Mouse (Mus musculus) heart, embryonic 11.5 days (tissue): ENCODE measurements around the gene Chdh. TPM values are rescaled to one million over a fixed set of nuclear protein-coding genes. Genes with fewer than 3 reads are reported as not detected.

Source experiments
- ATAC-seq: fragments of 200-750 bp; cut with Nextera tagmentation; replicated peaks from 2 replicates; pipeline ENCODE4 v1.8.0; 2017; ENCODE audit warnings: moderate library complexity; ENCODE audit not compliant: insufficient number of reproducible peaks, low FRiP score, low TSS enrichment
- H3K27ac ChIP-seq: fragments of 300-500 bp; sonication (generic); 2 replicates; pipeline ENCODE4 v1.5.1; 2014; ENCODE audit warnings: mild to moderate bottlenecking, low read depth, low read length
- H3K27me3 ChIP-seq: fragments of 300-500 bp; sonication (generic); 2 replicates; pipeline ENCODE4 v1.6.1; 2014; ENCODE audit warnings: mild to moderate bottlenecking, low read length, mixed read lengths; ENCODE audit not compliant: control insufficient read depth, insufficient read depth
- H3K36me3 ChIP-seq: fragments of 300-500 bp; sonication (generic); 2 replicates; pipeline ENCODE4 v1.6.1; 2014; ENCODE audit warnings: mild to moderate bottlenecking, low read length, moderate library complexity, mixed read lengths; ENCODE audit not compliant: control insufficient read depth, insufficient read depth
- H3K4me1 ChIP-seq: fragments of 300-500 bp; sonication (generic); 2 replicates; pipeline ENCODE4 v1.6.1; 2014; ENCODE audit warnings: low read length; ENCODE audit not compliant: control insufficient read depth, insufficient read depth
- H3K4me2 ChIP-seq: fragments of 300-500 bp; sonication (generic); 2 replicates; pipeline ENCODE4 v1.6.1; 2014; ENCODE audit warnings: mild to moderate bottlenecking, moderate library complexity
- H3K4me3 ChIP-seq: fragments of 300-500 bp; sonication (generic); 2 replicates; pipeline ENCODE4 v1.5.1; 2014; ENCODE audit warnings: low read depth, low read length
- H3K9ac ChIP-seq: fragments of 300-500 bp; sonication (generic); 2 replicates; pipeline ENCODE4 v1.6.1; 2014; ENCODE audit warnings: mild to moderate bottlenecking, low read depth, low read length, moderate library complexity
- H3K9me3 ChIP-seq: fragments of 300-500 bp; sonication (generic); replicated peaks from 2 replicates; pipeline ENCODE4 v1.6.1; 2016; ENCODE audit warnings: low read length; ENCODE audit not compliant: control insufficient read depth
- WGBS: fragments of 180-500 bp; shearing (Covaris S2); extraction: QIAGEN DNeasy Blood & Tissue Kit; methylation state at CpG from one replicate; pipeline ENCODE4 v1.1.7; 2014; ENCODE audit not compliant: insufficient replicate concordance; 5-methylcytosine and 5-hydroxymethylcytosine counted together
- polyA plus RNA-seq: library from polyadenylated mRNA; unstranded; fragments of >200 nt; fragmentation: Nextera tagmentation; extraction: Ambion mirVana; gene quantifications from 2 replicates; pipeline ENCODE4 v1.2.1, GENCODE M21; 2014

Gene Chdh
- polyA plus RNA-seq, 1 experiment from 2014 or later, result 0.21 TPM

DNA sequence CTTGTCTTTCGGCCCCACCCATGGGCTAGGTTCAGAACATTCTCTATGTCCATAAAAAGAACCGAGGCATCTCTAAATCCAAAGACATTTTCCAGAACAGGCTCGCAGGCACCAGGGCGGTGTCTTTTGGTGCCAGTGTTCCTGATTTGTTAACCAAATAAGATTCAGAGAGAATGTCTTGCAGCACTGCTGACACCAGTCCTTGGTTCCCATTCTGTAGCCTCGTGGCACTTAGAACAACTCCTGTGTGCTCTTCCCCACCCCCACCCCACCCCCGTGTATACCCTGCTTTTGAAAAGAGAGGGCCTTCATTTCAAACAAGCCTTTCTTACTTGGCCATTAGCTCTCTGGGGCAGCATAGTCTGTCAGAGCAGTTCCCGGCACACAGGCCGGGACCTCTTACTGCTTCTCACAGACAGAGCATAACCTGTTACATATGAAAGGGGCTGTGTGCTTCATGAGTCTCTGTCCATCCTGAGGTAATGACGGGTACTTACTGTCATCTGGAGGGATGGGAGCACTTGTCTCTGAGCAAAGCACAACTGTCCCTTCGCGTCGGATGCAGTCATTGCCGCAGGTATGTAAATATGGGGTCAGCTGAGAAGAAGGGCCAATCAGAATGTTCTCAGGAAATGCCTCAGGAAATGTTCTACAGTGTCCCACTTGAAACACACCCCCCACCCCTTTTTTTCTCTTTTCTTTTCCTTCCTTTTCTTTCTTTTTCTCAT is 9.9 kb upstream of the Chdh start:
- WGBS, result 78% methylated on average over 13 of the region's 13 CpGs
- Histone ChIP-seq H3K27me3 (0 out of 2 replicates have a peak, but pooled peaks cover 5% of the 10 kb centered on the region), H3K9me3 (no peaks in the 10 kb centered on the region), H3K4me1 (no peaks in the 10 kb centered on the region), H3K4me3 (no peak overlapping the region), H3K9ac (no peak overlapping the region), H3K4me2 (no peak overlapping the region), H3K27ac (no peak overlapping the region), H3K36me3 (peaks cover 7% of the 10 kb centered on the region)
- ATAC-seq, result no peak

DNA sequence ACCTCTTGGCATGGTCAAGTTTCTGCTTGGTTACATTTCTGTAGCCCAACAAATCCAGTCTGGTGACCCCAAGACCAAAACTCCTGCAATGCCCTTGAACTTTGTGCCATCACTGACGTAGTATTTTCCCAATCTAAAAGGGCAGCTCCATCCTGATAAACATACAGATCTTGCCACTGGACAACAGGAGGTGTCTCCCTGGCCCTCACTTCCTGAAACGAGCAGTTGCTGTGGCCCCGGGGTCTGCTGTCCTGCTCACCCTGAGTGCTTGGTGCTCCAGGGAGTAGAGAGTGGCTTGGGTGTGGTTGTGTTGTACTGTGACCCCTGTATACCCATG is 9.4 kb upstream of the Chdh start:
- ATAC-seq, result no peak
- Histone ChIP-seq H3K9ac (no peak overlapping the region), H3K27me3 (0 out of 2 replicates have a peak, but pooled peaks cover 5% of the 10 kb centered on the region), H3K4me2 (no peak overlapping the region), H3K4me3 (no peak overlapping the region), H3K27ac (no peak overlapping the region), H3K4me1 (no peaks in the 10 kb centered on the region), H3K9me3 (no peaks in the 10 kb centered on the region), H3K36me3 (peaks cover 6% of the 10 kb centered on the region)
- WGBS, result 85% methylated on average over 3 of the region's 3 CpGs

DNA sequence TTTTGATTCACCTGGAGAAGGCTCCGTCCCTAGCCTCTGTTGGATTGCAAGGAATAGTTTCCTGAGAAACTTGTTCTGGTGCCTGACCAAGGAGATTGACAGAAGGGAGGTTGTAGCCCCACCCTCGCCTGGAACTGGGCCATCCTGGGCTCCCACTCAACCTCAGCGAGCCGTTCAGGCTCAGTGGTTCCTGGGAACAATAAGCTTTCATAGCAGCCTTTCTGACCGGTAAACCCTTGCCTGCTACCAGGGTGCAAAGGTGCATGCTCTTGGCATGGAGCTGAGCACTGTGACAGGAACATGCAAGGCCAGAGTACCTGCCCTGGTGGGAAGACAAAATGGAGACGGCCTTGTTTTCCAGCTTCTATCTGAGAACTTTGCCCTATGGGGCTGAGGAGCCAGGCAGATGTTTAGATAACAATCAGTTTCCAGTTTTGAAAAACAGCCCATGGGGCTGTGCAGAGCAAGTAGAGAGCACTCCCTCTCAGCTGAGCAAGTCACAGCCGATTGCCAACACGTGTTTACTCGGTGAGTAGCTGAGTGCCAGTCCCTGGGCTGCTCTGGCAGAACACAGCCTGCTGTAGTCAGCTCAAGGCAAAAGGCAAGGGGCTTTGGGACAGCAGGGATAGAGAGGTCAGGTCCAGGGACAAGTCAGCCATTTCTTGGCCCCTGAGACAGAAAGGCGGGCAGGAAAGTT is 1.2 kb downstream of the Chdh start:
- ATAC-seq, result no peak
- Histone ChIP-seq H3K4me3 (no peak overlapping the region), H3K4me2 (no peak overlapping the region), H3K9ac (no peak overlapping the region), H3K27ac (no peak overlapping the region), H3K36me3 (no peaks in the 10 kb centered on the region), H3K4me1 (no peaks in the 10 kb centered on the region), H3K9me3 (no peaks in the 10 kb centered on the region), H3K27me3 (peaks cover 30% of the 10 kb centered on the region)
- 79% methylated on average over 10 of the region's 10 CpGs for WGBS

DNA sequence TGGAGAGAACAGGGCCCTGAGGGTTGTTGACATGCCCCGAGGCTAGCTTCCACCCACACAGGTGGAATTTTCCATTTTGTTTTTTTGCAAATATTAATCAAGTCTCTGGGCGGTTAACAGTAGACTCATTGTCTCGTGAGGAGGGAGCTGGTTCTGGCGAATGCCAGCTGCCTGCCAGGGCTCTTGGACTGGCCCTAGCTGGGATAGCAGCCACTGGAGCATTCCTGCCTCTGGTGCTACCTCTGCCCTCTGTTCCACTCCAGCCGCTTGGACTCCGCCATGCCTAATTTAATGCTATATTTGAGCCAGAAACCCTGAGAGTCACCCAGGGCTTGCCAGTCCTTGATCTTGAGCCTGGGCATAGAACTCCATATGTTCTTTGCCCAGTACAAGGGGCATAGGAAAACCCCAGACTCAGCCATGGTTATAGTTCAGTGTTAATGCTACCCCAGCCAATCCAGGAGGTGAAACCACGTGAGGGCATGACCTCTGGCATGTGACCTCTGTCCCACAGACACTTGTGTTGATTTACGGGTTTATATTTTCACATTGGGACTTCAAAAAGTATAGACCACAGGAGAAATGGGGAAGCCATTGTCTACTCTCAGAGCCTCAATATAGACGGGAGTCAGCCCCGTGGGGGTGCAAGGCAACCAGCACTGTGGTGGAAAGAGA is 3.2 kb downstream of the Chdh start:
- WGBS, result 80% methylated on average over 10 of the region's 10 CpGs
- H3K36me3 ChIP-seq, result no peaks in the 10 kb centered on the region
- ATAC-seq, result no peak

DNA sequence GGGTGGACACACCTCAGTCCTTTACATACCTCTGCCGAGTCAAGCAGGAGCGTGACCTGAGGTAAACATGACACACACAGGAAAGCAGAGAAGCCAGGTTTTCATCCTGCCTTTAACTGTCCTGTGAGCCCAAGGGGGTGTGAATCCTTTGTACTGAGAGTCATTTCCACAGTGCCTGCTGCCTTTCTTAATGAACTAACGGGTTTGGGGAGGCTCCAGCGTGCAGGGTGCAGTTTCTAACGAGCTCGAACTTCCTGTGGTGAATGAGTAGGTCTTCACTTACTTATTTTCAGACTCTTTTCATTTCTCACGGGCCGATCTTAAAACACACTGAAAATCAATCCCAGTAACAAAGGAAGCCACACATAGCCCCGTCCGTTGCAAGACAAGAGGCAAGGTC is 5.7 kb downstream of the Chdh start:
- Histone ChIP-seq H3K4me2 (no peak overlapping the region), H3K9me3 (no peaks in the 10 kb centered on the region), H3K9ac (no peak overlapping the region), H3K4me1 (no peaks in the 10 kb centered on the region), H3K36me3 (no peaks in the 10 kb centered on the region), H3K27me3 (peaks cover 13% of the 10 kb centered on the region), H3K27ac (no peak overlapping the region), H3K4me3 (no peak overlapping the region)
- WGBS, result 72% methylated on average over 10 of the region's 10 CpGs
- ATAC-seq, result no peak

More for the DNA sequence above, 3.2 kb downstream of the Chdh start:
- H3K4me2 ChIP-seq, result no peak overlapping the region
- H3K4me1 ChIP-seq, result no peaks in the 10 kb centered on the region
- no peak overlapping the region for H3K27ac ChIP-seq
- no peaks in the 10 kb centered on the region for H3K9me3 ChIP-seq
- H3K9ac ChIP-seq, result no peak overlapping the region
- no peak overlapping the region for H3K4me3 ChIP-seq
- peaks cover 30% of the 10 kb centered on the region for H3K27me3 ChIP-seq

DNA sequence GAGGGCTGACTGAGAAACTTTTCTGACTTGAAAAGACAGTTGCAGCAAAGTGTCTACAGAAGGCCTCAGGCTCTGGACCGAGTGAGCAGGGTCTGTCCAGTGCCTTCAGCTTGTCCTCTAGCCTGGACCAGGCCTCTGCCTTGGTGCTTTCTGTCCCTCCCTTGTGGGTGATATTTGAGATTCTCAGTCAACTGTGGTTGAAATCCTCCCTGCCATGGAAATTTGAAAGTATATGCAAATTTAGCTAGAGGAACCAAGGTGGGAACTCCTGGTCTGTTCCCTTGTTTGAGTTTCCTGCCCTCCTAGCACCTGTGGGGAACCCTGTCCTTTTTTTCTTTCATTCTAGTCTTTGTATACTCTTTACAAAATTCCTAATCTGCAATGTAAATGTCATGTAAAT is 6.2 kb downstream of the Chdh start:
- ATAC-seq, result no peak
- Histone ChIP-seq H3K9ac (no peak overlapping the region), H3K27me3 (peaks cover 9% of the 10 kb centered on the region), H3K4me1 (no peaks in the 10 kb centered on the region), H3K4me2 (no peak overlapping the region), H3K36me3 (no peaks in the 10 kb centered on the region), H3K27ac (no peak overlapping the region), H3K4me3 (no peak overlapping the region), H3K9me3 (no peaks in the 10 kb centered on the region)
- WGBS, result 56% methylated on average over 1 of the region's 1 CpGs

DNA sequence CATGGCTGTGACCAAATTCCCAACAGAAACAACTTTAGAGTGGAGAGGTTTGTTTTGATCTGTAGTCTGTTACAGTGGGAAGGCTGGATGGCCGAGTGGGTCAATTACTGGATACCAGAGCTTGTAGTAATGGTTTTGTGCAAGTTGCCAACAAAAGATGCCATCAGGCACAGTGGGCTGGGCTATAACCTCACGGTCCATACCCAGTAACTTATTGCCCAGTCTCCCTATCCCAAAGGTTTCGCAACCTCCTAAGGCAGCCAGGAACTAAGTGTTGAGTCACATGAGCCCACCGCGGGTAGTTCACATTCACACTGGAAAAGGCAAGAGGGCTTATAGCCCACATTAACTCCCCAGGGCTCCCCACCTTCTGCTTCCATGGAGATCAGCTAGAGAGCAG is 7.8 kb downstream of the Chdh start:
- no peaks in the 10 kb centered on the region for H3K36me3 ChIP-seq
- no peaks in the 10 kb centered on the region for H3K4me1 ChIP-seq
- no peak overlapping the region for H3K9ac ChIP-seq
- no peaks in the 10 kb centered on the region for H3K9me3 ChIP-seq
- no peaks in the 10 kb centered on the region for H3K27me3 ChIP-seq
- H3K27ac ChIP-seq, result no peak overlapping the region
- no peak for ATAC-seq
- no peak overlapping the region for H3K4me2 ChIP-seq
- 85% methylated on average over 5 of the region's 5 CpGs for WGBS
- H3K4me3 ChIP-seq, result no peak overlapping the region

DNA sequence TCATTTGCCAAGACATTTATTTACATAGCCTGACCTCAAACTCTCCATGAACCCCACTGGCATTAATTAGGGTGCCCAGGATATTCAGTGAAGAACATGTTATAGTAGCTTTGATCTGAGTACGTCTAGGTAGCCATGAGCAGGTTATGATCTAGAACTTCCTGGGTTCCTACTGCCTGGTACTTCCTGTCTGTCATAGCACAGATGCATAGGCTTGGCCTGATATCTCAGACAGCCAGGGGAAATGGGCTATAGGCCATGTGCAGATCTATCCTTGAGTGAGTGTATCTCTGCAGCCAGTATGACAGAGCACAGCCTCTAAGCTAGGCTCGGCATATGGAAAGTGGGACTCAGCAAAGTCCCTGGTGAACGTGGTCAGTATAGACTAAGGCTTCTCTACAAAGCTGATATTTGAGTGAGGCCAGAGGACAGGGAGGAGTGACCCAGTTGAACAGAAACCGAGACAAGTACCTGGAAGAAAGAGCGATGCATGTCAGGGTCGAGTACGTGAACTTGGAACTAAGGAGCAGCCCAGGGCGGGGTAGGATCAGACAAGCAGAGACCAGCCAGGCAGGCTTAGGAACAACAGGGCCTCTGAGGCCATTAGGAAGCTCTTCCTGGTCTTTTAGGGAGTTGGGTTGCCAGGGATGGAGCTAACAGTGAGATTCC is 9.1 kb downstream of the Chdh start:
- Histone ChIP-seq H3K27ac (no peak overlapping the region), H3K4me2 (no peak overlapping the region), H3K36me3 (no peaks in the 10 kb centered on the region), H3K27me3 (no peaks in the 10 kb centered on the region), H3K9ac (no peak overlapping the region), H3K4me1 (no peaks in the 10 kb centered on the region), H3K4me3 (no peak overlapping the region), H3K9me3 (no peaks in the 10 kb centered on the region)
- ATAC-seq, result no peak
- WGBS, result 79% methylated on average over 8 of the region's 8 CpGs
